Mouse (Mus musculus): Measurements from ENCODE around the gene Tbc1d2.
A peak's percentile ranks its signal among the peaks of the same experiment; 100 is the strongest.
"Not testable (repeated sequence)": the region's sequence is repeated elsewhere in the genome, so short reads cannot be mapped to it uniquely, and the experiment has no call there.

Tbc1d2 gene

DNA sequence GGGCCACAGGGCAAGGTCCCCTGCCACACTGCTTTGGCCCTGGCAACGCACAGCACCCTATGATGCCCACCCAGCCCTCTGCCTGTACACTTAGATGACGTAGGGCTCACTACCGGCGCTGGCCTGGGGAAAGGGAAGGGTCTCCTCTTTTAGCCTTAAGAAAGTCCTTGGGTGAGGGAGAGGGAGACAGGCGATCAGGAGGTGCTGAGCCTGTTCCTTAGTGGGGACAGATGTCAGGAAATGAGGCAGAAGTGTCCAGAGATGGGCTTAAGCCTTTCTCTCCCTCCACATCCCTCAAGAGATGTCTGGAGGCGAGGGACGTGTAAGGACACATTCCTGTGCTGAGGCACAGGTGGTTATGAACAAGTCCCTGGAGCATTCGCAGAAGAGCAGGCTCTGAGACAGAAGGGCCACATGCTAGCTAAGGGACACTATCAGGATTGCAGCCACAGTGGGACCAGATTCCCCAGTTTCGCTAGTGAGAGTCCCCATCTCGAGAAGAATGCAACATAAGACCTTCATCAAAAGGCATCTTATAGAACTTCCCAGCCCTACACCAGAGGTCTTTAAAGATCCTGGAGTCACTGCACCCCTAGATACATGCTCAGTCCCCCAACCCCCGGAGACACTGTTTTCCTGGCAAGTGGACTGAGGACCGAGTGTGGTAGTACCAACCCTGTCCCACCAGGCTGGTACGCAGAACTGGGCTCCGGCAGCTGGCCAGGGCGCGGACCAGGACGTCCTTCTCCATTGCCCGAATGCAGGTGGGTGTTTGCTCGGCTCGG lies 49.3 kb downstream of the Tbc1d2 start:
- DNase-seq, result no peak

DNA sequence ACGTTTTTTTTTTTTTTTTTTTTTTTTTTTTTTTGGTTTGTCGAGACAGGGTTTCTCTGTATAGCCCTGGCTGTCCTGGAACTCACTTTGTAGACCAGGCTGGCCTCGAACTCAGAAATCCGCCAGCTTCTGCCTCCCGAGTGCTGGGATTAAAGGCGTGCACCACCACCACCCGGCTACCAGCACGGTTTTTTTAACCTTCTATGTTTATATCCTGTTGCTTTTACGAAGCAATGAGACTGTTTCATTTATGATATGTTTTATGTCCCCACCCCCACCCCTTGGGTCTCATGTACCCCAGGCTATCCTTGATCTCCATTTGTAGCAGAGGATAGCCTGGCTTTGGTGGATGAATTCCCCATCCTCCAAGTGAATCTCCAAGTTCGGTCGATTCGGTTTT lies 50.4 kb downstream of the Tbc1d2 start:
- DNase-seq, result not testable (repeated sequence)

GRCm38 (mm10) chr4:46598981-46599380 lies 51.0 kb downstream of the Tbc1d2 start:
- DNase-seq, result no peak

GRCm38 (mm10) chr4:46598111-46598510 lies 51.9 kb downstream of the Tbc1d2 start:
- DNase-seq, result no peak

DNA sequence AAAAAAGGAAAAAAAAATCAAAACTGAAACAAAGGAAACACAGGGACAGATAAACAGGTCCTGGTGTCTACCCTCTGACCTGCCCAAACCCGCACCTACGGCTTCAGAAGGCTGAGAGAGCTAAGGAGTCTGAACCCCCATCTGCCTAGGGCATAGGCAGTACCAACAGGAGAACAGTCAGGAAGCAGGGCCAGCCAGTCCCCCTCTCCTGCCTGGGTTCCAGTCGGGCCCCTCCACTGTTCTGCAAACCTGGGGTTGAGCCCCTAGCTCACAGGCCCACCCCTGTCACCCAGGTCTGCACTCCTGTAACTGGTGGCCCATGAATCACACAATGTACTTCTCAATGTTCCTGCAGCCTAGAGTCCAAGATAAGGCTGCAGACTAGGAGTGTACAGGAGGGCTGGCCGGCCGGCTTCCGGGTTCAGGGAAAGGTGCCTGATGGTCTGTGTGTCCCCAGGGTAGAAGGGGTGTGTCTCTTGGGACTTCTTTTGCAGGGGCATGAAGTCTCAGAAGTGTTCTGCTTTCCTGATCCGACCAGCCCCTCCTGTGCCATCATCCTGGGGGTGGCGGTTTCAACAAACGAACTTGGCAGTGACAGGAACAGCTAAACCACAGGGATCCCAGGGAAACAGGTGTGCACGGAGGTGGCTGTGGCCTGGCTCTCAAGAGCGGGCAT lies 52.6 kb downstream of the Tbc1d2 start:
- no peak for DNase-seq

GRCm38 (mm10) chr4:46596398-46596797 lies 53.6 kb downstream of the Tbc1d2 start:
- DNase-seq, result no peak

GRCm38 (mm10) chr4:46594131-46594530 lies 55.9 kb downstream of the Tbc1d2 start:
- no peak for DNase-seq

DNA sequence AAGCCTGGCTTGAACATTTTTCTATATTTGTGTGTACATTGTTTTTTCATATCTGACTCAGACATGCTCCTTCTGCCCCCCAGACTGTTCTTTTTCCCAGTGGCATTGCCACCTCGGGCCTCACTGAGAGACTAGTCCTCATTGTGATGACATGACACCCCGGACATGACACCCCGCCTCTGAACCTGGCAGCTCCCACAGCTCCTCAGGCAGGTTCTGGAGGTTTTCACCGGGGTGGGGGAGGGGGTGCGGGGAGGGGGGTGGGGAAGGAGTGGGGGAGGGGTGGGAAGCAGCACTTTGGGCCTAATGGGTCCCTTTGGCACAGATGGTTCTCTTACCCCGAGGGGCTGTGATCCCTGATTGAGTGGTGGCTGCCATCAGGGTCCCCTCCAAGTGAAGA lies 56.5 kb downstream of the Tbc1d2 start:
- DNase-seq, result no peak

DNA sequence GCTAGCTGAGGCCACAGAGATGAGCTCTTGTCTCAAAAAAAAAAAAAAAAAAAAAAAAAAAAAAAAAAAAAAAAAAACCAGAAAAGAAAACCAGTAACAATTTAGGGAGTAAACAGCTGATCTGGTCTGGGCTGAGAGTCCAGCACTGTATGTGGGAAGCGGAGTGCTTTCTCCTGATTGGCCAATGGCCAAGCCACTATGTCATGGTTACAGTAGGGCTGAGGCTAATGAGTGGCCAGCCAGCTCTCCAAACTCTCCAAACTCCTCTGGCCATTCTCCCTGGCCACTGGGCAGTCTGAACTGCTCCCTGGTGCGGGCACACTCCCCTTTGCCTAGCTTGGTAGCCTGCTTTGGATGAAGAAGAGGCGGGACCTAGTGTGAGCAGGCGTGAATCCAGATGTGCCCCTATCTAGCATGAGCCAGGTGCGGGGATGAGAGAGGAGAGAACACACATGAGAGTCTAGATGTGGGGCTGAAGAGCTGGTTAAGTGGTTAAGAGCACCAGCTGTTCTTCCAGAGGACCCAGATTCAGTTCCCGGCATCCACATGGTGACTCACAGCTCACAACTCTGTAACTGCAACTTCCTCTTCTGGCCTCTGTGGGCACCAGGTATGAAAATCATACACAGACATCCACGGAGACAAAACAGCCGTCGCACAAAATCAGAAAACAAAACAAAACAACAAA lies 58.0 kb downstream of the Tbc1d2 start:
- DNase-seq, result peak; percentile 29

GRCm38 (mm10) chr4:46590810-46591209 lies 59.2 kb downstream of the Tbc1d2 start:
- DNase-seq, result no peak

GRCm38 (mm10) chr4:46589946-46590684 lies 59.9 kb downstream of the Tbc1d2 start:
- DNase-seq, result no peak

DNA sequence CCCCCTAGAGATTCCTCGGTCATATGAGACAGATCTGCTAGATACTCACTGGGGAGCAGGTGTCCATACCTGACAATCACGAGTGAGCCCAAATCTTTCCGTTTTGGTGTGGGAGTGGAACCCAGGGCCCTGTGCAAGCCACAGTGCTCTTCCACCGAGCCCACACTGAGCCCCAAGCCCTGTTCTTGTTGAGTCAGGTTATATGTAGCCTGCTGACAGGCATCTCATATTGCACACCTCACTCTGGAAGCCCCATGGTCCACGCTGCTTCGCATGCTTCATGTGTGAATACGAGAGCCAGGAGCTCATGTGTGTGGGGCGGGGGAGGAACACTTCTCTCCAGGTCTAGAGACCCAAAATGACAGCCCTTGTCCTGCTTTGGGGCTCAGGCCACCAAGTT lies 60.9 kb downstream of the Tbc1d2 start:
- no peak for DNase-seq

GRCm38 (mm10) chr4:46586473-46586872 lies 63.5 kb downstream of the Tbc1d2 start:
- no peak for DNase-seq

- no peak for DNase-seq
Observed at GRCm38 (mm10) chr4:46585811-46586190, 64.2 kb downstream of the Tbc1d2 start.

GRCm38 (mm10) chr4:46585041-46585810 lies 64.8 kb downstream of the Tbc1d2 start:
- DNase-seq, result no peak

DNA sequence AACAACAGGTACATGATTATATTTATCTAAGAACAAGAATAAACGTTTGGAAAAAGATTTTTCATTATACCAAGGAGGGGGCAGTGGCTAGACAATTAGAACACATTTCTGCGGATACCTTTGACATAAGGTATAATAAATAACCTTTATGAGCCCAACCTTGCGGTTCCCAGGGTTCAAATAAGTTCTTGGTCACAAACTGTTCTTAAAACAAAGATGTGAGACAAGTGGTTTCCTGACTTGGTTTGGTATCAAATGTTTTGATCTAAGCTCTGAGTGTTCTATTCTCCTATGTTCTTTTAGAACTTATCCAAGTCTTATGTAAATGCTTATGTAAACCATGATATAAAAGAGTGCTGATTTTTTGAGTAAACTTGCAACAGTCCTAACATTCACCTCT lies 65.5 kb downstream of the Tbc1d2 start:
- DNase-seq, result not testable (repeated sequence)

DNA sequence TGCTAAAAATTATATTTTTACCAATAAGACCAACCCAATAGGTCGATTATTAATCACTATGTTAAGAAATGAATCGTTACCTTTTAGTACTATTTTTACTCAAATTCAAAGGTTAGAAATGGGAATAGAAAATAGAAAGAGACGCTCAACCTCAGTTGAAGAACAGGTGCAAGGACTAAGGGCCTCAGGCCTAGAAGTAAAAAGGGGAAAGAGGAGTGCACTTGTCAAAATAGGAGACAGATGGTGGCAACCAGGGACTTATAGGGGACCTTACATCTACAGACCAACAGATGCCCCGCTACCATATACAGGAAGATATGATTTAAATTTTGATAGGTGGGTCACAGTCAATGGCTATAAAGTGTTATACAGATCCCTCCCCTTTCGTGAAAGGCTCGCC lies 65.9 kb downstream of the Tbc1d2 start:
- DNase-seq, result not testable (repeated sequence)

GRCm38 (mm10) chr4:46582024-46582423 lies 68.0 kb downstream of the Tbc1d2 start:
- not testable (repeated sequence) for DNase-seq

DNA sequence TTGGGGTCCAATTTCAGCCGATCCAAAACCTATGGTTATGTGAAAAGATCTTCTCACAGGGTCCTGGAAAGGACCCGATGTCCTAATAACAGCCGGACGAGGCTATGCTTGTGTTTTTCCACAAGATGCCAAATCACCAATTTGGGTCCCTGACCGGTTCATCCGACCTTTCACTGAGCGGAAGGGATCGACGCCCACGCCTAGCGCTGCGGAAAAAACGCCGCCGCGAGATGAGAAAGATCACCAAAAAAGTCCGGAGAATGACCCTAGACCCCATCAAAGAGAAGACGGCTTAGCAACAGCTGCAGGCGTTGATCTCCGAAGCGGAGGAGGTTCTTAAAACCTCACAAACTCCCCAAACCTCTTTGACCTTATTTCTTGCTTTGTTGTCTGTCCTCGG lies 68.4 kb downstream of the Tbc1d2 start:
- not testable (repeated sequence) for DNase-seq

GRCm38 (mm10) chr4:46580799-46581243 lies 69.2 kb downstream of the Tbc1d2 start:
- DNase-seq, result not testable (repeated sequence)

DNA sequence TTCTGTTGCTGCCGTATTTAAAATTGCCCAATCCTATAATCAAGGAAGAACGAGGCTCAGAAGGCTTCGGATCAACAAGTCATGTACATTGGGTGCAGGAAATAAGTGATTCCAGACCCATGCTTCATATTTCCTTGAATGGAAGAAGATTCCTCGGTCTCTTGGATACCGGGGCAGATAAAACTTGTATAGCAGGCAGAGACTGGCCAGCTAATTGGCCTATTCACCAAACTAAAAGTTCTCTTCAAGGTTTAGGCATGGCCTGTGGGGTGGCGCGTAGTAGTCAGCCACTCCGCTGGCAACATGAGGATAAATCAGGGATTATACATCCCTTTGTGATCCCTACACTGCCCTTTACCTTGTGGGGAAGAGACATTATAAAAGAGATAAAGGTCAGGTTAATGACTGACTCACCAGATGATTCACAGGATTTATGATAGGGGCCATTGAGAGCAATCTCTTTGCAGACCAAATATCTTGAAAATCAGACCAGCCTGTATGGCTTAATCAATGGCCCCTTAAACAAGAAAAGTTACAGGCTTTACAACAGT lies 71.1 kb downstream of the Tbc1d2 start:
- not testable (repeated sequence) for DNase-seq

GRCm38 (mm10) chr4:46578228-46578627 lies 71.8 kb downstream of the Tbc1d2 start:
- no peak for DNase-seq

Measured in lung, postnatal 14 days (tissue).